Mouse (Mus musculus): ENCODE data around the gene Defa34.
"Not testable (repeated sequence)": the region's sequence is repeated elsewhere in the genome, so short reads cannot be mapped to it uniquely, and the experiment has no call there.

Gene Defa34

GRCm38 (mm10) chr8:21665497-21665896, at the start of gene Defa34:
Gene Defa34 (plus strand): TSS chr8:21665797.
- not testable (repeated sequence) for DNase-seq

- DNase-seq: not testable (repeated sequence)
Measured at GRCm38 (mm10) chr8:21617883-21618282, 47.7 kb upstream of the Defa34 start, which contains the start of gene Defa26. Gene Defa26 (plus strand): TSS chr8:21618183.

- not testable (repeated sequence) for DNase-seq
Measured at GRCm38 (mm10) chr8:21655480-21655879, 10.1 kb upstream of the Defa34 start, which contains the start of gene Defa17. Gene Defa17 (plus strand): TSS chr8:21655780.

- not testable (repeated sequence) for DNase-seq
Measured at GRCm38 (mm10) chr8:21703545-21703944, 37.9 kb downstream of the Defa34 start, which contains the start of gene AY761184. Gene AY761184 (minus strand): TSS chr8:21703645.
